Mouse (Mus musculus): ENCODE data around the gene Uvrag.

Gene Uvrag

GRCm38 (mm10) chr7:99140511-99140910 is 430 bp downstream of the Uvrag start:
- no peak for DNase-seq (ENCODE audit: low read depth, low spot score)

- DNase-seq (ENCODE audit: low read depth, low spot score): no peak
These were observed 975 bp downstream of the Uvrag start for GRCm38 (mm10) chr7:99139841-99140491.

GRCm38 (mm10) chr7:99137541-99137940 is 3.4 kb downstream of the Uvrag start:
- no peak for DNase-seq (ENCODE audit: low read depth, low spot score)

GRCm38 (mm10) chr7:99136789-99137188 is 4.2 kb downstream of the Uvrag start:
- DNase-seq (ENCODE audit: low read depth, low spot score): no peak

DNA sequence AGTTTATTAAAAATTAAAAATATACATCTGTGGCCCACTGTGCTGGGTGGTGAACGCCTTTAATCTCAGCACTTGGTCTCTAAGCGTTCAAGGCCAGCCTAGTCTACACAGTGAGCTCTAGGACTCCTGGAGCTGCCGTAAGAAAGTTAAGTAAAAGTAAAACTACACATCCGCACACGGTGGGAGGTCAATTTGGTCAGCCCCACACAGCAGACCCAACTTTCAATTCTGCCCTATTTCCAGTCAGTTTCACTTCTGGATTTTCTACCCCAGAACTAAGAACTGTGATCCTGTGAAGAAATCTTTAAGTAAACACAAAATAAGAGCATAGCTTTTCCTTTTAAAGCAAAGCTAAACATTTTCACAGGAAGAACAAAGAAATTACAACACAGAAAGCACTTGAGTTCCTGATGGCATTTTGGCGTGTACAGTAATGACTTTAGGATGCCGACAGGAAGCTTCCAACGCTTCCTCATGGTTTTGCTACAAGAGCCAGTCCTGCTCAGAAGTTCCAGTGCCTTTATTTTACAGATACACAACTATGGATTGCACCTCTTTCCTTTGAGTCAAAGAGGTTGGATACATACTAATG is 7.0 kb downstream of the Uvrag start:
- no peak for DNase-seq (ENCODE audit: low read depth, low spot score)

- no peak for DNase-seq (ENCODE audit: low read depth, low spot score)
These were observed 8.3 kb downstream of the Uvrag start for GRCm38 (mm10) chr7:99132597-99132996.

- DNase-seq (ENCODE audit: low read depth, low spot score): no peak
These were observed 9.1 kb downstream of the Uvrag start for GRCm38 (mm10) chr7:99131819-99132353.

- no peak for DNase-seq (ENCODE audit: low read depth, low spot score)
These were observed 12.0 kb downstream of the Uvrag start for GRCm38 (mm10) chr7:99128965-99129364.

DNA sequence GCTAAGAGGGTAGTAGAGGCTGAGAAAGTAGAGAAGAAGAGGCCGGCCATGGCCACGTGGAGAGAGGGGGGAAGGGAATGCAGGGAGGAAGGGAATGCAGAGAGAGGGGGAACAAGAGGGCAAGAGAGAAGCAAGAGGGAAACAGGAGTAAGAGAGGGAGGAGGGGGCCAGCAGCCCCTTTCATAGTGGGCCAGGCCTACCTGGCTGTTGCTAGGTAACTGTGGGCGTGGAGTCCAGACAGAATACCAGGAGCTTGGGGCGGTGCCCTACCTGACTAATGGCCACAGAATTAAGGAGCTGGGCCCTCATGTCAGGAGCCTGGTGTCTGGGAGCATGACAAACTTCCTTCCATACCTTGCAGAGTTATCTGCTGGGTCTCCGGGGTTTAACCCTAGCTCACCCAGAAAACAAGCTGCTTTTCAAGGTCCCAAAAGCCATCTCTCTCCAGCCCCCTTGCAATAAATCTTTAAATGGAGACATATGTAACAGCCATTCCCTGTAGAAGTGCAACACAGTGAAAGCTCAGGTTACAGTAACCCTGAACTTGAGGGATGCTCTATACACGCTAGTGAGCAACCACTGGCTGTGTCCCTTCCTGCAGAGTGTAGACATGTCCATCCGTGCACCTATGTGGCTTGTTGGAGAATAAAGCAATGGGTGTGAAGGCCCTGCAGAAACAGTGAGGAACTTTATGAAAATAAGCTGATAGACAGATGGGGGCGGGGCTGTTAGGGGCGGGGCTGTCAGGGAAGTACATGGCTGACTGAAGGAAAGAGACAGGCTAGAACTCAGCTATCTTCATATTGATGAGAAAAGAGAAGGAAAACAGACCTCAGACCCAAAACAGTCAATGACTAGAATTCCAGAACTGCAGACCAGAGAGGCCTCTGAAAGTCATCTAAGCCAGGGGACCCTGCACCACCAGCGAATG is 12.7 kb downstream of the Uvrag start:
- no peak for DNase-seq (ENCODE audit: low read depth, low spot score)

- no peak for DNase-seq (ENCODE audit: low read depth, low spot score)
These were observed 14.9 kb downstream of the Uvrag start for GRCm38 (mm10) chr7:99126057-99126456.

GRCm38 (mm10) chr7:99122651-99123050 is 18.3 kb downstream of the Uvrag start:
- no peak for DNase-seq (ENCODE audit: low read depth, low spot score)

DNA sequence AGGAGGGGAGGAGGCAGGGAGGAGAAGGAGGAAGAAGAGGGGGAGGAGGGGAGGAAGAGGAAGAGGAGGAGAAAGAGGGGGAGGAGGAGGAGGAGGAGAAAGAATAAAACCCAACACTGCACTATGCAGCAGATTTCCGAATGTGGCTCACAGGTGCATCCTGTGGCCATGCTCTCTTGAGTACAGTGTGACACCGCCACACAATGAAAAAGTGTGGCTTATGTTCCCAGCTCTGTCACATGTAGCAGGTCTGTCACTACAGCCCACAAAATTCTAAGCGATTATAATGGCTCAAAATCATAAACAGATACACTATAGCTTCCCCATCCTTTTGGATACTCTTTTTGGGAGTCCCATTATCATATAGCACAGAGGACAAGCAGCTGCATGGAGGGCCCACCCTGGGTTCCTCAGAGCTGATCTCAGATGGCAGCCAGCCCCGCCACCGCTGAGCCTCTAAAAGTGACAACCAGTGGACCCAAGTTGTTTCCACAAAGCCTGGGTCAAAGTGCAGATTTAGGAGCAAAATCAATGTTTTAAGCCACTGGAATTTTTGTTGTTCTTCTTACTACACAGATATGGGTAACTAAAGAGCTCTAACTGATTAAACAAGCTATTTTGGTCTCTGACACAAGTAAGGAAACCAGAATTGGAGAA is 19.9 kb downstream of the Uvrag start:
- DNase-seq (ENCODE audit: low read depth, low spot score): no peak

- DNase-seq (ENCODE audit: low read depth, low spot score): no peak
These were observed 20.9 kb downstream of the Uvrag start for GRCm38 (mm10) chr7:99120082-99120481.

- DNase-seq (ENCODE audit: low read depth, low spot score): no peak
These were observed 24.2 kb downstream of the Uvrag start for GRCm38 (mm10) chr7:99116781-99117180.

- no peak for DNase-seq (ENCODE audit: low read depth, low spot score)
These were observed 26.8 kb downstream of the Uvrag start for GRCm38 (mm10) chr7:99114006-99114726.

- no peak for DNase-seq (ENCODE audit: low read depth, low spot score)
These were observed 33.4 kb downstream of the Uvrag start for GRCm38 (mm10) chr7:99107566-99107965.

DNA sequence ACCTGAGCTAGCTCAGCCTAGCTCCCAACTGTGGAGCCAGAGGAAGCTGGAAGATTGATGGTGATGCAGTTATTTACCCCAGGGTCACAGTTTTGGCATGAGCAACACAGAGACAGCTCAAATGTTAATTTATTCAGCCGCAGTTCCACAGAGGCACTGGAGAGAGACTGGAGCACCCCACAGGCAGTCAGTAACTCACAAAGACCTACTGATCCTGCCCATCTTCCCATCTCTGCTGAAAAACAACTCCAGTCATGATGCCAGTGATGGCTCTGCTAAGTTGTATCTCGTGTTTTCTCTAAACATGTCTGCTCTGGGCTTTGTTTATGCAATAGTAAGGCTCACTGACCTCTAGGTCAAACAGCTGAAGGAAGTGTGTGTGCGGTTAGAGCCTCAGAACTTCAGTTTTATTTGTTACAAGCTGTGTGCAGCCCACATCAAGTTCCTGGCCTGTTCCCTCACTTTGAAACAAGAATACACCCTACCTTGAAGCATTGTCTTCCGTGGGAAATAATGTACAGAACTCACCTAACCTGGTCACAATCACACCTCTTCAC is 34.1 kb downstream of the Uvrag start:
- no peak for DNase-seq (ENCODE audit: low read depth, low spot score)

- DNase-seq (ENCODE audit: low read depth, low spot score): no peak
These were observed 39.0 kb downstream of the Uvrag start for GRCm38 (mm10) chr7:99101767-99102593.

- DNase-seq (ENCODE audit: low read depth, low spot score): no peak
These were observed 39.9 kb downstream of the Uvrag start for GRCm38 (mm10) chr7:99101076-99101475.

GRCm38 (mm10) chr7:99100573-99100972 is 40.4 kb downstream of the Uvrag start:
- DNase-seq (ENCODE audit: low read depth, low spot score): no peak
